ENCODE assay signal across 8 mouse cellular contexts in genomic region chr6:42351776-42352485, GRCm38 (mm10). TPM values are rescaled to one million over a fixed set of nuclear protein-coding genes. Genes with fewer than 3 reads are reported as not detected.
DNase-seq lines count a peak whose midpoint lies in the region; ATAC-seq lines count a peak whose summit lies in the region.

No protein-coding gene starts in this region.

- no peak overlapping the region for H3K27ac ChIP-seq in neural tube, embryonic 12.5 days
- H3K27ac ChIP-seq in heart, embryonic 16.5 days (ENCODE audit: low read length), result peak overlapping the region; percentile 98
- peak overlapping the region; percentile 63 for H3K27ac ChIP-seq in liver, embryonic 12.5 days
- no peak overlapping the region for H3K27ac ChIP-seq in stomach, embryonic 15.5 days

- WGBS in neural tube, embryonic 12.5 days, result 90% methylated on average over 7 of the region's 7 CpGs
- 32% methylated on average over 7 of the region's 7 CpGs for WGBS in heart, embryonic 16.5 days
- WGBS in liver, embryonic 12.5 days (ENCODE audit: insufficient replicate concordance), result 35% methylated on average over 7 of the region's 7 CpGs
- WGBS in stomach, embryonic 15.5 days, result 61% methylated on average over 7 of the region's 7 CpGs

- H3K27me3 ChIP-seq in neural tube, embryonic 12.5 days (replicated peaks), result no peaks in the 10 kb centered on the region
- no peaks in the 10 kb centered on the region for H3K27me3 ChIP-seq in heart, embryonic 16.5 days (ENCODE audit: control insufficient read depth, insufficient read depth, low read length)
- no peaks in the 10 kb centered on the region for H3K27me3 ChIP-seq in liver, embryonic 12.5 days (replicated peaks)
- H3K27me3 ChIP-seq in stomach, embryonic 15.5 days (replicated peaks), result no peaks in the 10 kb centered on the region

- DNase-seq in neural tube, embryonic 10.5 days (ENCODE audit: extremely low spot score, low spot score), result no peak
- no peak for DNase-seq in cerebellum, adult 9-11 months
- no peak for DNase-seq in embryo, embryonic 10 days (ENCODE audit: low spot score)

- peaks cover 23% of the 10 kb centered on the region for H3K36me3 ChIP-seq in neural tube, embryonic 12.5 days
- H3K36me3 ChIP-seq in heart, embryonic 16.5 days (ENCODE audit: control insufficient read depth, insufficient read depth), result peaks cover 23% of the 10 kb centered on the region
- H3K36me3 ChIP-seq in liver, embryonic 12.5 days, result peaks cover 36% of the 10 kb centered on the region
- H3K36me3 ChIP-seq in stomach, embryonic 15.5 days, result peaks cover 19% of the 10 kb centered on the region

- H3K4me3 ChIP-seq in neural tube, embryonic 12.5 days, result no peak overlapping the region
- H3K4me3 ChIP-seq in heart, embryonic 16.5 days (ENCODE audit: low read length), result peak overlapping the region; percentile 90
- H3K4me3 ChIP-seq in liver, embryonic 12.5 days, result peak overlapping the region; percentile 74
- peak overlapping the region; percentile 84 for H3K4me3 ChIP-seq in stomach, embryonic 15.5 days (replicated peaks)

- H3K4me2 ChIP-seq in neural tube, embryonic 12.5 days (replicated peaks), result peak overlapping the region; percentile 91
- H3K4me2 ChIP-seq in heart, embryonic 16.5 days (ENCODE audit: low read depth, low read length), result peak overlapping the region; percentile 94
- H3K4me2 ChIP-seq in liver, embryonic 12.5 days, result peak overlapping the region; percentile 95
- peak overlapping the region; percentile 75 for H3K4me2 ChIP-seq in stomach, embryonic 15.5 days

- ATAC-seq in neural tube, embryonic 12.5 days (ENCODE audit: low FRiP score, low read depth), result no peak
- no peak for ATAC-seq in heart, embryonic 16.5 days (replicated peaks; ENCODE audit: extremely low read depth, insufficient read depth, low FRiP score)
- ATAC-seq in liver, embryonic 12.5 days, result no peak
- ATAC-seq in stomach, embryonic 15.5 days (ENCODE audit: insufficient read depth, low FRiP score, low read depth), result no peak
- no peak for ATAC-seq in inflammation-experienced regulatory T-cells, adult 6 months

- no peaks in the 10 kb centered on the region for H3K9me3 ChIP-seq in neural tube, embryonic 12.5 days
- no peaks in the 10 kb centered on the region for H3K9me3 ChIP-seq in heart, embryonic 16.5 days (replicated peaks; ENCODE audit: control insufficient read depth, low read length)
- no peaks in the 10 kb centered on the region for H3K9me3 ChIP-seq in liver, embryonic 12.5 days (replicated peaks)
- no peaks in the 10 kb centered on the region for H3K9me3 ChIP-seq in stomach, embryonic 15.5 days

- no peak overlapping the region for H3K9ac ChIP-seq in neural tube, embryonic 12.5 days
- H3K9ac ChIP-seq in heart, embryonic 16.5 days (ENCODE audit: low read length), result peak overlapping the region; percentile 98
- H3K9ac ChIP-seq in liver, embryonic 12.5 days, result peak overlapping the region; percentile 76
- H3K9ac ChIP-seq in stomach, embryonic 15.5 days, result no peak overlapping the region

- peaks cover 33% of the 10 kb centered on the region for H3K4me1 ChIP-seq in neural tube, embryonic 12.5 days
- peaks cover 58% of the 10 kb centered on the region for H3K4me1 ChIP-seq in heart, embryonic 16.5 days (ENCODE audit: control insufficient read depth, insufficient read depth, low read length)
- peaks cover 67% of the 10 kb centered on the region for H3K4me1 ChIP-seq in liver, embryonic 12.5 days
- H3K4me1 ChIP-seq in stomach, embryonic 15.5 days, result peaks cover 50% of the 10 kb centered on the region

RNA-seq across cellular contexts. Expression of gene Zyx, which starts 2.5 kb away (rescaled TPM):
- polyA plus RNA-seq in neural tube, embryonic 12.5 days (2016; fragmentation: Nextera tagmentation; extraction: Ambion mirVana), result 71.4 and 77.5 TPM in 2 replicates
- polyA plus RNA-seq in heart, embryonic 16.5 days (2015; fragmentation: Nextera tagmentation; extraction: Ambion mirVana), result 152 and 159 TPM in 2 replicates
- polyA plus RNA-seq in liver, embryonic 12.5 days (2016; fragmentation: Nextera tagmentation; extraction: Ambion mirVana), result 66.3 and 66.5 TPM in 2 replicates
- 96.9 and 105 TPM in 2 replicates for polyA plus RNA-seq in stomach, embryonic 15.5 days (2015; fragmentation: Nextera tagmentation; extraction: Ambion mirVana)
- polyA plus RNA-seq in inflammation-experienced regulatory T-cells, adult 6 months (2017; shearing (Covaris generic)), result 100 to 1,000 TPM in 1 of 3 experiments, 10 to 100 TPM in 2; 39.3 to 108 (median 40.8) TPM

RNA-seq across cellular contexts. Expression of gene Epha1, which starts 21.1 kb away (rescaled TPM):
- polyA plus RNA-seq in neural tube, embryonic 12.5 days (2016; fragmentation: Nextera tagmentation; extraction: Ambion mirVana), result 0.96 and 1.3 TPM in 2 replicates
- polyA plus RNA-seq in heart, embryonic 16.5 days (2015; fragmentation: Nextera tagmentation; extraction: Ambion mirVana), result 1.9 and 2.9 TPM in 2 replicates
- polyA plus RNA-seq in liver, embryonic 12.5 days (2016; fragmentation: Nextera tagmentation; extraction: Ambion mirVana), result 2.6 and 3.4 TPM in 2 replicates
- polyA plus RNA-seq in stomach, embryonic 15.5 days (2015; fragmentation: Nextera tagmentation; extraction: Ambion mirVana), result 16.3 and 16.9 TPM in 2 replicates
- polyA plus RNA-seq in inflammation-experienced regulatory T-cells, adult 6 months (2017; shearing (Covaris generic)), result under 1 TPM; 0.19 to 0.69 (median 0.67) TPM

RNA-seq across cellular contexts. Expression of gene Fam131b, which starts 27.5 kb away (rescaled TPM):
- 6.4 and 6.5 TPM in 2 replicates for polyA plus RNA-seq in neural tube, embryonic 12.5 days (2016; fragmentation: Nextera tagmentation; extraction: Ambion mirVana)
- polyA plus RNA-seq in heart, embryonic 16.5 days (2015; fragmentation: Nextera tagmentation; extraction: Ambion mirVana), result 0.17 and 0.21 TPM in 2 replicates
- polyA plus RNA-seq in liver, embryonic 12.5 days (2016; fragmentation: Nextera tagmentation; extraction: Ambion mirVana), result not detected in 2 replicates
- polyA plus RNA-seq in stomach, embryonic 15.5 days (2015; fragmentation: Nextera tagmentation; extraction: Ambion mirVana), result 0.22 and 0.23 TPM in 2 replicates
- polyA plus RNA-seq in inflammation-experienced regulatory T-cells, adult 6 months (2017; shearing (Covaris generic)), result not detected

RNA-seq across cellular contexts. Expression of gene Tas2r143, which starts 48.1 kb away (rescaled TPM):
- not detected in 2 replicates for polyA plus RNA-seq in neural tube, embryonic 12.5 days (2016; fragmentation: Nextera tagmentation; extraction: Ambion mirVana)
- not detected in 2 replicates for polyA plus RNA-seq in heart, embryonic 16.5 days (2015; fragmentation: Nextera tagmentation; extraction: Ambion mirVana)
- not detected in 2 replicates for polyA plus RNA-seq in liver, embryonic 12.5 days (2016; fragmentation: Nextera tagmentation; extraction: Ambion mirVana)
- polyA plus RNA-seq in stomach, embryonic 15.5 days (2015; fragmentation: Nextera tagmentation; extraction: Ambion mirVana), result not detected in 2 replicates
- polyA plus RNA-seq in inflammation-experienced regulatory T-cells, adult 6 months (2017; shearing (Covaris generic)), result not detected

RNA-seq across cellular contexts. Expression of gene Tas2r135, which starts 53.3 kb away (rescaled TPM):
- polyA plus RNA-seq in neural tube, embryonic 12.5 days (2016; fragmentation: Nextera tagmentation; extraction: Ambion mirVana), result not detected in 2 replicates
- polyA plus RNA-seq in heart, embryonic 16.5 days (2015; fragmentation: Nextera tagmentation; extraction: Ambion mirVana), result not detected in 2 replicates
- not detected in 2 replicates for polyA plus RNA-seq in liver, embryonic 12.5 days (2016; fragmentation: Nextera tagmentation; extraction: Ambion mirVana)
- polyA plus RNA-seq in stomach, embryonic 15.5 days (2015; fragmentation: Nextera tagmentation; extraction: Ambion mirVana), result not detected in 2 replicates
- polyA plus RNA-seq in inflammation-experienced regulatory T-cells, adult 6 months (2017; shearing (Covaris generic)), result not detected

Comparison
In these comparisons a context has a peak if more than half of its experiments do, and no peak if none do; other contexts are left out.
1. H3K27ac ChIP-seq: peak in heart, embryonic 16.5 days (single experiment) and liver, embryonic 12.5 days (single experiment); none in neural tube, embryonic 12.5 days (single experiment) and stomach, embryonic 15.5 days (single experiment).
2. H3K9ac ChIP-seq: peak in heart, embryonic 16.5 days (single experiment) and liver, embryonic 12.5 days (single experiment); none in neural tube, embryonic 12.5 days (single experiment) and stomach, embryonic 15.5 days (single experiment).
3. Peak in every context shown above with its lines, with median percentiles within 50 percentile points of each other: H3K4me2 ChIP-seq.